Mouse (Mus musculus) liver, embryonic 16.5 days (tissue): Measurements from ENCODE around the gene Kalrn. TPM values are rescaled to one million over a fixed set of nuclear protein-coding genes. Genes with fewer than 3 reads are reported as not detected.

Source experiments
- ATAC-seq: fragments of 200-750 bp; cut with Nextera tagmentation; 2 replicates; pipeline ENCODE4 v1.8.0; 2017; ENCODE audit warnings: low read depth, mild to moderate bottlenecking, moderate number of reproducible peaks, moderate library complexity
- H3K27ac ChIP-seq: fragments of 300-500 bp; sonication (generic); 2 replicates; pipeline ENCODE4 v1.5.1; 2014; ENCODE audit warnings: mild to moderate bottlenecking, low read length
- H3K27me3 ChIP-seq: fragments of 300-500 bp; sonication (generic); 2 replicates; pipeline ENCODE4 v1.6.1; 2014; ENCODE audit warnings: low read depth, low read length, mixed read lengths; ENCODE audit not compliant: control insufficient read depth, insufficient read depth
- H3K36me3 ChIP-seq: fragments of 300-500 bp; sonication (generic); 2 replicates; pipeline ENCODE4 v1.6.1; 2014; ENCODE audit warnings: mild to moderate bottlenecking; ENCODE audit not compliant: control insufficient read depth, insufficient read depth
- H3K4me1 ChIP-seq: fragments of 300-500 bp; sonication (generic); 2 replicates; pipeline ENCODE4 v1.6.1; 2014; ENCODE audit warnings: low read depth, low read length, mixed read lengths; ENCODE audit not compliant: control insufficient read depth
- H3K4me2 ChIP-seq: fragments of 300-500 bp; sonication (generic); 2 replicates; pipeline ENCODE4 v1.6.1; 2014; ENCODE audit warnings: low read depth, low read length, mixed read lengths
- H3K4me3 ChIP-seq: fragments of 300-500 bp; sonication (generic); 2 replicates; pipeline ENCODE4 v1.5.1; 2014; ENCODE audit warnings: low read depth, mild to moderate bottlenecking, low read length
- H3K9ac ChIP-seq: fragments of 300-500 bp; sonication (generic); 2 replicates; pipeline ENCODE4 v1.6.1; 2014; ENCODE audit warnings: low read depth, low read length
- H3K9me3 ChIP-seq: fragments of 300-500 bp; sonication (generic); replicated peaks from 2 replicates; pipeline ENCODE4 v1.6.1; 2016; ENCODE audit warnings: low read length; ENCODE audit not compliant: control insufficient read depth
- WGBS: fragments of 180-500 bp; shearing (Covaris S2); extraction: QIAGEN DNeasy Blood & Tissue Kit; methylation state at CpG from one replicate; pipeline ENCODE4 v1.1.7; 2014; ENCODE audit not compliant: insufficient replicate concordance; 5-methylcytosine and 5-hydroxymethylcytosine counted together
- polyA plus RNA-seq: library from polyadenylated mRNA; unstranded; fragments of >200 nt; fragmentation: Nextera tagmentation; extraction: Ambion mirVana; gene quantifications from 2 replicates; pipeline ENCODE4 v1.2.1, GENCODE M21; 2015

Kalrn gene
- polyA plus RNA-seq, 1 experiment from 2014 or later, result 11.2 TPM

DNA sequence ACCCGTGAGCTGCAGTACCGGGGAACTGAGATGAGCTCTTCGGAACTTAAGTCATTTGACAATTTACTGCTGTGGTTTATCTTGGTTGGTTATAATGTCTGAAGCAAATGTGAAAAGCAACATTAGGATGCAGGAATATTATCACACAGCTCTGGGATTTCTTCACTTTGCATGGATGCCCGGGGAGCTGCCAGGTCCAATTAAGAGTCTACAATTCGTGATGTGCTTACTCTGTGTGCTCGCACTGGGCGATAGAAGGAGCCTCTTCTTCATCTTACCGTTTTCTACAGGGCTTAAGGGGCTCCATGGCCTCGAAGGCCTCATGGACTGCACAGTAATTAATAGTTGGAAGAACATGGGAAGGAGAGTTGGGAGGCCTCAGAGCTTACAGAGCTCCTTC, 450.8 kb downstream of the Kalrn start:
- ATAC-seq, result no peak
- Histone ChIP-seq H3K27ac (no peak overlapping the region), H3K4me2 (no peak overlapping the region), H3K9me3 (no peaks in the 10 kb centered on the region), H3K9ac (no peak overlapping the region), H3K4me1 (no peaks in the 10 kb centered on the region), H3K36me3 (no peaks in the 10 kb centered on the region), H3K27me3 (no peaks in the 10 kb centered on the region), H3K4me3 (no peak overlapping the region)
- 65% methylated on average over 9 of the region's 9 CpGs for WGBS

DNA sequence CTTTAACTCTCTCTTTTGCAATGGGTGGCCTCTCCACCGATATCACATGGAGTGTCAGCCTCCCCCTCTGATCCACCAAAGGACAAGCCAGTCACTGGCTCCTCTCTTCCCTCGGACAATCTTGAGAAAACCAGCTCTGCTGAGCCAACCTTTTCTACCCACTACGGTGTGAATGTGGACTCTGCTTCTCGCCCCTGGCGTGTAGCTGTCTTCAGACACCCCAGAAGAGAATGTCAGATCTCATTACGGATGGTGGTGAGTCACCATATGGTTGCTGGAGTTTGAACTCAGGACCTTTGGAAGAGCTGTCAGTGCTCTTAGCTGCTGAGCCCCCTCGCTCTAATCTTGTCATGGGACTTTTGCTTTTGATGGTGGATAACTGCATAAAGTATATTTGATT, 452.0 kb downstream of the Kalrn start:
- Histone ChIP-seq H3K9ac (no peak overlapping the region), H3K4me2 (no peak overlapping the region), H3K9me3 (no peaks in the 10 kb centered on the region), H3K4me1 (no peaks in the 10 kb centered on the region), H3K4me3 (no peak overlapping the region), H3K27ac (no peak overlapping the region), H3K27me3 (no peaks in the 10 kb centered on the region), H3K36me3 (no peaks in the 10 kb centered on the region)
- 37% methylated on average over 7 of the region's 7 CpGs for WGBS
- no peak for ATAC-seq

DNA sequence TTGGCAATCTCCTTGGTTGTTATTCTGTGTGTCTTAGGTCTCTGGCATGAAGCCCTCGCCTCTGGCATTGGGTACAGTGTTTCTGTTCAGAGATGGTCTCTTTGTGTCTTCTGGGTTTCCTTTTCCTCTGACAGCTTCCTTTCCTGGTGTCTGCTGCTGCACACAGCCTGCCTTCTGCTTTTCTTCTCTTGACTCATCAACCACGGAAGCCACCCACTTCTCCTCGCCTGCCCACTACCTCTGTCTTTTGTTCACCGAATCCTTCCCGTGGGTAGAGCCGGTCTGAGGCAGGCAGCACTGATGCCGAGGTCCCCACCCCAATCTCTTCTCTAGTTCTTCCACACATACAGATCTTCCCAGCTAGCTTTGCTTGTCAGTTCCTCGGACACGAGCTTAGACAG, 452.5 kb downstream of the Kalrn start:
- no peaks in the 10 kb centered on the region for H3K27me3 ChIP-seq
- ATAC-seq, result no peak
- H3K27ac ChIP-seq, result no peak overlapping the region
- no peaks in the 10 kb centered on the region for H3K9me3 ChIP-seq
- H3K4me3 ChIP-seq, result no peak overlapping the region
- no peak overlapping the region for H3K9ac ChIP-seq
- H3K4me2 ChIP-seq, result no peak overlapping the region
- H3K36me3 ChIP-seq, result no peaks in the 10 kb centered on the region
- WGBS, result 8% methylated on average over 9 of the region's 9 CpGs
- no peaks in the 10 kb centered on the region for H3K4me1 ChIP-seq

DNA sequence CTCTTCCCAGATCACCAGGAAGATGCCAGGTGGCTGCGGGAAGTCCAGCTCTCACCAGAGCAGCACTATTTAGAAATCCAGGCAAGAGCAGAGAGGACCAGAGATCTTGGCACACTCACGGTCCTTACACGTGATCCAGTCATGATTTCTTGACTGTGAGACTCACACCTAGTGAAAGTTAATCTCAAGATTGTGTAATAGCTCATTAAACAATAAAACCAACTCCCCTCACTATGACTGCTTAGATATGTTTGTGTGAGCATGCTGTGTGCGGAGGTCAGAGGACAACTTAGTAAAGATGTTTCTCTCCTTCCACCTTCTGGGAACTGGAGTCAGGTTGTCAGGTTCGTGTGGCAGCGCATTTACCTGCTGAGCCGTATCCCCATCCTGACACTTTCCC, 453.5 kb downstream of the Kalrn start:
- Histone ChIP-seq H3K36me3 (no peaks in the 10 kb centered on the region), H3K4me3 (no peak overlapping the region), H3K9me3 (no peaks in the 10 kb centered on the region), H3K27me3 (no peaks in the 10 kb centered on the region), H3K9ac (no peak overlapping the region), H3K4me1 (no peaks in the 10 kb centered on the region), H3K4me2 (no peak overlapping the region), H3K27ac (no peak overlapping the region)
- WGBS, result 67% methylated on average over 7 of the region's 7 CpGs
- ATAC-seq, result no peak

DNA sequence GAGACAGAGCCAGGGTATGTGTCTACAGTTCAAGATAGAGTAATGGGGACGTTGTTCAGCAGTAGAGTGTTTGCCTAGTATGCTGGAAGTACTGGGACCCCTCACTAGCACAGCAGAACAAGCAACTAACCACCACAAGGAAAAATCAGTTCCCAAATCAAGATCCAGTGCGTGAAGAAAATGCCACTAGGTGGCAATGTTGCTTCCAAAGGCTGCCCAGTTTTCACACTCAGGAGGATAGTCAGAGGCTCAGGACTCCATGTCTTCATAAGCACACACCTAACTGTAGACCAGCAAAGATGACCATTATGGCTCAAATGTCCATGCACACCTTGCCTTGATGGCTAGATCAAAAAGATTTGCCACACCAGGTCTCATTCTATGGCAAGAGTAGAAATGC, 454.0 kb downstream of the Kalrn start:
- Histone ChIP-seq H3K9me3 (no peaks in the 10 kb centered on the region), H3K9ac (no peak overlapping the region), H3K36me3 (no peaks in the 10 kb centered on the region), H3K4me3 (no peak overlapping the region), H3K4me1 (no peaks in the 10 kb centered on the region), H3K27me3 (no peaks in the 10 kb centered on the region), H3K4me2 (no peak overlapping the region), H3K27ac (no peak overlapping the region)
- WGBS, result 10% methylated on average over 2 of the region's 2 CpGs
- no peak for ATAC-seq

DNA sequence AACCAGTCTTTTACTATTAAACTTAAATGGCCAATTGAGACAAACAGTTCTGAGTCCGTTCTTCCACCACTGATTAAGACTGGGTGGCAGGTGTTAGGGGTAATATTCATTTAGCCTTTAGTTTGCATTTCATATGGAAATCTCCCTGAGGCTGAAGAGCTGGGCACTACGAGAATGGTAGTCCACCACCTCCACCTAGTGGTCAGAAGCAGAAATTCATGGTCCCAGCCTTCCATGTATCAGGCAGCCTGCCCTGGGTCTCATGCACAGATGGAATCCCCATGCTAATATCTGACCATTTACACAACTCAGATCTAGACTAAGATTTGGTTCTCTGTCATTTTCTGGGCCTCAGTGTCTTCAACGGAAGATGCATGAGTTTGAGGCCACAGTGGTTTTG, 458.7 kb downstream of the Kalrn start:
- no peak overlapping the region for H3K27ac ChIP-seq
- WGBS, result 3% methylated on average over 3 of the region's 3 CpGs
- H3K4me2 ChIP-seq, result no peak overlapping the region
- peaks cover 4% of the 10 kb centered on the region; the same call in 1 of the 2 replicates for H3K4me1 ChIP-seq
- no peak for ATAC-seq
- no peaks in the 10 kb centered on the region for H3K9me3 ChIP-seq
- H3K27me3 ChIP-seq, result no peaks in the 10 kb centered on the region
- no peak overlapping the region for H3K9ac ChIP-seq
- H3K4me3 ChIP-seq, result no peak overlapping the region
- no peaks in the 10 kb centered on the region for H3K36me3 ChIP-seq

DNA sequence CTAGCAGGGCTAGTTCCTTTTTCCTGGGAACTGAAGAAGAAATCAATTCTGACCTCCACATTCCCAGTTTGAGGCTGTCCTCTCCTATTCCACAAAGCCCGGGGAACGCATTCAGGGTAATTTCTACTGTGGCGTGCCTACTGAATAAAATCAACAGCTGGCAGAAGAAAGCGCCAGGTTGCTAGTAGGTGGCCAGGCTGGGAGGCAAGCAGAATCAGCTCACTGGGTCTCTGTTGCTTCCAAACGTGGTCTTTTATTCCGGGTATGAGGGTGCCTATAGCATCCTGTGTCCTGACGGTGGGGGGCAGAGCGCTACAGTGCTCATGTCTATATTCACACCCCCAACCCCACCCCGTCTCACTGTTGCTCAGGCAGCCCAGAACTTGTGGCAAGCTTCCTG, 460.2 kb downstream of the Kalrn start:
- Histone ChIP-seq H3K9me3 (no peaks in the 10 kb centered on the region), H3K9ac (no peak overlapping the region), H3K4me3 (no peak overlapping the region), H3K4me2 (no peak overlapping the region), H3K4me1 (peaks cover 4% of the 10 kb centered on the region; the same call in 1 of the 2 replicates), H3K27me3 (no peaks in the 10 kb centered on the region), H3K27ac (no peak overlapping the region), H3K36me3 (no peaks in the 10 kb centered on the region)
- 71% methylated on average over 9 of the region's 9 CpGs for WGBS
- ATAC-seq, result no peak

DNA sequence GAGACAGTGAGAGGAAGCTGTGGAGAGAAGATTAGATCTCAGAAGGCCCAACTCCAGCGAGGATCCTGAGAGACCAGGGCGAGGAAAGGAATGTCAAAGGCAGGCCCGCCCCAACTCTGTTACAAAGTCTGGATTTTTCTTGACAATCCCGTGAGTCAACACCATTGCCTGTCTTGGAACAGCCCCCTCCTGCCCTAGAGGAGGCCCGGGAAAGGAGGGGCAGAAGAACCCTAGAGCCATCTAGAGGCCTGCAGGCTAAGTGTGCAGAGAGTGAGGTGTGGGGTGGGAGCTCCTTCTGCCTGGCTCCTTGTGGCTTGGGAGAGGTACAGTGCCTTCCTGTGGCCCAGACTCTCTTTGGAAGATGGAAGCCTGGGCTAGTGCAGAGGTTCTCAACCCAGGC, 460.8 kb downstream of the Kalrn start:
- Histone ChIP-seq H3K9me3 (no peaks in the 10 kb centered on the region), H3K27ac (no peak overlapping the region), H3K4me1 (peaks cover 4% of the 10 kb centered on the region; the same call in 1 of the 2 replicates), H3K27me3 (no peaks in the 10 kb centered on the region), H3K9ac (no peak overlapping the region), H3K36me3 (no peaks in the 10 kb centered on the region), H3K4me3 (no peak overlapping the region), H3K4me2 (no peak overlapping the region)
- WGBS, result 15% methylated on average over 5 of the region's 5 CpGs
- no peak for ATAC-seq

DNA sequence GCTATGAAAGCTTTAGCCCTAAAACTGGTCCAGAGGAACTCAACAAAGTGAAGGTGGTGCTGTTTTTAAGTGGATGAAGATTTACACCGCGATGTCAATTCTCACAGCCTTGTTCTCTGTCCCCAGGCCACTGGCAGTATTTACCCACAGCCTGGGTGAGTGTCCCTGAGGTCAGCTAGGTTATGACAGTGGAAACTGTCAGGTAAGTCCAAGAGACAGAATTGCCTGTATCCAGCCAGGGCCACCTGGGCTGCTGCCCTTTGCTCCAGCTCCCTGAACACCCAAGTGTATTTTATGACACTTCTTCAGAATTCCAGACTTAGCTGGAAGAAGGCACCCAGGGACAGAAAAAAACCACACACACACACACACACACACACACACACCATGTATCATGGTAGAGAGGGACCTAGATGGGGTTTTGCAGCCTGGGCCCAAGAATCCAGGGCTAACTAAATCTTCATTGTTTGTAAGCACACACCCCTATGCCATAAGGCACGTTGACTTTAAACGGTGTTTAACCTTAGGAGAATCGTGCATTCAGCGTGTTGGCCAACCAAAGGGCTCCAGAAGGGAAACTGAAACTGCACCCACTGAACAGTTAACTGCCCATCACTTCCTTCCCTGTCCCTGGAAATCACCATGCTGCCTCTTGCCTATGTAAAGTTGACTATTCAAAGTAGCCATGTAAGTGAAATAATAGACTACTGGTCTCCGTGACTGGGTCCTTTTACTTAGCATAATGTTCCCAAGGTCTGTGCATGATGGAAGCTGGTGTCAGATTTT, 462.3 kb downstream of the Kalrn start:
- H3K27ac ChIP-seq, result no peak overlapping the region
- no peak overlapping the region for H3K9ac ChIP-seq
- no peaks in the 10 kb centered on the region for H3K9me3 ChIP-seq
- H3K36me3 ChIP-seq, result no peaks in the 10 kb centered on the region
- ATAC-seq, result peak; percentile 78
- peaks cover 4% of the 10 kb centered on the region; the same call in 1 of the 2 replicates for H3K4me1 ChIP-seq
- no peak overlapping the region for H3K4me3 ChIP-seq
- H3K4me2 ChIP-seq, result no peak overlapping the region
- WGBS, result 41% methylated on average over 7 of the region's 7 CpGs
- H3K27me3 ChIP-seq, result no peaks in the 10 kb centered on the region
